Mouse (Mus musculus) midbrain, postnatal 0 days (tissue): ENCODE measurements around the gene Usp7. TPM values are rescaled to one million over a fixed set of nuclear protein-coding genes. Genes with fewer than 3 reads are reported as not detected.

ENCODE experiments used
- ATAC-seq: fragments of 200-750 bp; cut with Nextera tagmentation; 2 replicates; pipeline ENCODE4 v1.8.0; 2017; ENCODE audit warnings: moderate number of reproducible peaks, mild to moderate bottlenecking, moderate TSS enrichment, moderate library complexity; ENCODE audit not compliant: low FRiP score
- DNase-seq: peaks from one replicate; pipeline ENCODE4 v3.0.0-alpha.2; 2015; ENCODE audit warnings: low spot score
- H3K27ac ChIP-seq: fragments of 300-500 bp; sonication (generic); 2 replicates; pipeline ENCODE4 v1.5.1; 2014; ENCODE audit warnings: low read depth, mild to moderate bottlenecking, low read length, mixed read lengths
- H3K27me3 ChIP-seq: fragments of 300-500 bp; sonication (generic); 2 replicates; pipeline ENCODE4 v1.6.1; 2014; ENCODE audit warnings: low read length, control low read depth, mixed read lengths; ENCODE audit not compliant: insufficient read depth
- H3K36me3 ChIP-seq: fragments of 300-500 bp; sonication (generic); 2 replicates; pipeline ENCODE4 v1.6.1; 2014; ENCODE audit warnings: low read length, control low read depth, mixed read lengths; ENCODE audit not compliant: insufficient read depth
- H3K4me1 ChIP-seq: fragments of 300-500 bp; sonication (generic); 2 replicates; pipeline ENCODE4 v1.6.1; 2014; ENCODE audit warnings: mild to moderate bottlenecking, control low read depth, antibody characterized with exemption, low read length, mixed read lengths; ENCODE audit not compliant: insufficient read depth
- H3K4me2 ChIP-seq: fragments of 300-500 bp; sonication (generic); 2 replicates; pipeline ENCODE4 v1.6.1; 2014; ENCODE audit warnings: low read depth, mild to moderate bottlenecking, low read length, mixed read lengths; ENCODE audit not compliant: poor library complexity, severe bottlenecking
- H3K4me3 ChIP-seq: fragments of 300-500 bp; sonication (generic); 2 replicates; pipeline ENCODE4 v1.5.1; 2014; ENCODE audit warnings: low read depth, mild to moderate bottlenecking, low read length, moderate library complexity
- H3K9ac ChIP-seq: fragments of 300-500 bp; sonication (generic); replicated peaks from 2 replicates; pipeline ENCODE4 v1.6.1; 2014; ENCODE audit warnings: mild to moderate bottlenecking, low read length, moderate library complexity, mixed read lengths; ENCODE audit not compliant: poor library complexity, severe bottlenecking
- H3K9me3 ChIP-seq: fragments of 300-500 bp; sonication (generic); 2 replicates; pipeline ENCODE4 v1.6.1; 2016; ENCODE audit warnings: low read length, control low read depth
- CTCF ChIP-seq: IDR thresholded peaks from 2 replicates; pipeline ENCODE4 v1.5.1; 2016; ENCODE audit warnings: antibody characterized with exemption, mild to moderate bottlenecking
- WGBS: fragments of 180-500 bp; shearing (Covaris S2); extraction: QIAGEN DNeasy Blood & Tissue Kit; methylation state at CpG from one replicate; pipeline ENCODE4 v1.1.7; 2014; 5-methylcytosine and 5-hydroxymethylcytosine counted together
- polyA plus RNA-seq: library from polyadenylated mRNA; unstranded; fragments of >200 nt; fragmentation: Nextera tagmentation; extraction: Ambion mirVana; gene quantifications from 2 replicates; pipeline ENCODE4 v1.2.1, GENCODE M21; 2015
- total RNA-seq: library from RNA; depleted of rRNA; stranded (reverse); fragments of >200 nt; gene quantifications from 2 replicates; pipeline ENCODE4 v1.2.3, GENCODE M21; 2014

Gene Usp7
- total and polyA plus RNA-seq, 2 experiments from 2014 or later, result 21.8 to 116 TPM

DNA sequence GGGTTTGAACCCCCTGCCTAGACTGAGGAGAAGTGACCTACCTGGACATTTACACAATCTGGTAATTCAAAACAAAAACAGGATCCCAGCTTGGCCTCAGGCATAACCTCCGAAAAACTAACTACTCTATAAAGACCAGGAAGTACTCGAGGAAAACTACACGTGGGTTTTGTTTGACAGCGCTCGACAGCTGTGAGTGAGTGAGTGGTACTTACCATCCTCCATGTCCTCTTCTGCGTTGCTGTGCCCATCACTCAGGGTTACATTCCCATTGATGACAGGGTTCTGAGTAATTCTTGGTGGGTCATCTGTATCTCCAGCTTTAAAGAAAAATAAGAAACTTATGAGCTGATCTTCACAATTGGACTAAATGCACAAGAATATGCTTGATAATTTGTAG is 75.8 kb downstream of the Usp7 start:
- H3K4me3 ChIP-seq, result no peak overlapping the region
- H3K27ac ChIP-seq, result no peak overlapping the region
- no peaks in the 10 kb centered on the region for H3K27me3 ChIP-seq
- DNase-seq (no peak), ATAC-seq (no peak)
- H3K4me2 ChIP-seq, result no peak overlapping the region
- H3K9me3 ChIP-seq, result no peaks in the 10 kb centered on the region
- WGBS, result 81% methylated on average over 6 of the region's 6 CpGs
- peaks cover 5% of the 10 kb centered on the region for H3K36me3 ChIP-seq
- H3K4me1 ChIP-seq, result 0 out of 2 replicates have a peak, but pooled peaks cover 2% of the 10 kb centered on the region
- TF ChIP-seq CTCF, result no peak
- no peak overlapping the region for H3K9ac ChIP-seq

DNA sequence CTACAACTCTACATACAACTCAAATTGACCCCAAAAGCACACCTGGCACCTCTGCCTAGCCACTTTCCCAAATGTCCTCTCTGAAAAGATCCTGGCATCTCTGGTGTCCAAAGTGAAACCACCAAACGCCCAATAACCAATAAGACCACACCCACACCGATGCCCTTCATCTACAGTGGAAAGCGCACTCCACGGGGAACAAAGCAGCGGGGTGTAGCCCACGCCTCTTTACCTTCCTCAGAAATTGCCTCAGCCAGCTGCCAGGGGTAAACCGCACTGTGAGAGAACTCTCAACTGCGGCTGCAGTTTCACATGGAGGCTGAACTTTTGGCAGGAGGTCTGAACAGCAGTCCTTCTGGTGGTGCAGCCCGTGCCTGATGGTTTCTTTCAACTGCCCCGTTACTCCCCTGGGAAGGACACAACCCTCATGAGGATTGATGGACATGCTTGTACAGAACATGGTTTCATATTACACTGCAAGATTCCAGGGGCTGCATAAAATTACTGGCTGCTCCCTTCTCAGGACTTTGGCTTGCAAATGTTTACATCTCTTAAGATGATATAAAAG is 76.5 kb downstream of the Usp7 start:
- H3K27ac ChIP-seq, result no peak overlapping the region
- TF ChIP-seq CTCF, result no peak
- no peak overlapping the region for H3K9ac ChIP-seq
- H3K36me3 ChIP-seq, result peaks cover 12% of the 10 kb centered on the region
- no peaks in the 10 kb centered on the region for H3K27me3 ChIP-seq
- WGBS, result 78% methylated on average over 10 of the region's 10 CpGs
- H3K4me3 ChIP-seq, result no peak overlapping the region
- no peak for DNase-seq
- no peaks in the 10 kb centered on the region for H3K9me3 ChIP-seq
- H3K4me1 ChIP-seq, result 0 out of 2 replicates have a peak, but pooled peaks cover 2% of the 10 kb centered on the region
- no peak for ATAC-seq
- H3K4me2 ChIP-seq, result no peak overlapping the region

DNA sequence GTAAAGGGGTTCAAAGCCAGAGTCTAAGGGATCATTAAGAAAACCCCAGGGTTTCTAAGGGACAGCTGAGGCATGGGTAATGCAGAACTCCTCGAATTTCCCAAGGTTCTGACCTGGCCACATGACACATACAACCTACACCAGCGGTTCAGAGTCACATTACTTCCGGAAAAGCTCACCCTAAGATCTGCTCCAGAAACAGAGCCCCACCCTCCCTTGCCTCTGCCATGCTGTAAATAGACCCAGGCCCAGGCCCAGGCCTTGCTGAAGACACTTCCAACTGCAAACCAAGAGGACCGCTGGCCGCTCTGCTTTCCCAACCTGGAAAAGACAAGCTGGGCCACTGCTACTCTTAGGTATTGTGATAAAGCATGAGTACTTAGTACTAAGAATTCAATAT is 77.3 kb downstream of the Usp7 start:
- Histone ChIP-seq H3K9ac (no peak overlapping the region), H3K27me3 (no peaks in the 10 kb centered on the region), H3K4me2 (no peak overlapping the region), H3K27ac (no peak overlapping the region), H3K36me3 (peaks cover 19% of the 10 kb centered on the region), H3K4me1 (0 out of 2 replicates have a peak, but pooled peaks cover 1% of the 10 kb centered on the region), H3K9me3 (no peaks in the 10 kb centered on the region), H3K4me3 (no peak overlapping the region)
- ATAC-seq (no peak), DNase-seq (no peak)
- no peak for TF ChIP-seq CTCF
- WGBS, result 88% methylated on average over 5 of the region's 5 CpGs

DNA sequence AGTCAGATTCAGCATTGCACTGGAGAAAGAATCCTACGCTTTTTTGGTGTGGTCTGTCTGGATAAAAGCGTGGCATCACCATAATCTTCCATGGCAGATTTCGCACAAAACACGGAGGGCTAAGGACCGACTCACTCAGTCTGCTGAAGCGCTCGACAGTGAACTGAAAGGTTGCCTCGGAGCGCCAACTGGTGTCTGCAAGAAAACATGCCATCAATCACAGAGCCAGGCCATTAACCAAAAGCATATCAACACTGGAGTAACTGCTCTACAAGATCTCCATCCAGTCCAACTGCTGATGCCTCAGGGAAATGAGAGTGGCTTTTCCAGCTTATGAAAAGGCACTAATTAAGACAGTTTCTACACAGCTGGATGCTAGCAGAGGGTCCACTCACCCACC is 80.1 kb downstream of the Usp7 start:
- Histone ChIP-seq H3K36me3 (peaks cover 42% of the 10 kb centered on the region), H3K4me3 (no peak overlapping the region), H3K9me3 (no peaks in the 10 kb centered on the region), H3K9ac (no peak overlapping the region), H3K27ac (no peak overlapping the region), H3K4me1 (no peaks in the 10 kb centered on the region), H3K27me3 (no peaks in the 10 kb centered on the region), H3K4me2 (no peak overlapping the region)
- no peak for ATAC-seq
- TF ChIP-seq CTCF, result peak; percentile 13; the same call in 1 of the 2 replicates
- peak; percentile 19 for DNase-seq
- WGBS, result 55% methylated on average over 9 of the region's 9 CpGs

DNA sequence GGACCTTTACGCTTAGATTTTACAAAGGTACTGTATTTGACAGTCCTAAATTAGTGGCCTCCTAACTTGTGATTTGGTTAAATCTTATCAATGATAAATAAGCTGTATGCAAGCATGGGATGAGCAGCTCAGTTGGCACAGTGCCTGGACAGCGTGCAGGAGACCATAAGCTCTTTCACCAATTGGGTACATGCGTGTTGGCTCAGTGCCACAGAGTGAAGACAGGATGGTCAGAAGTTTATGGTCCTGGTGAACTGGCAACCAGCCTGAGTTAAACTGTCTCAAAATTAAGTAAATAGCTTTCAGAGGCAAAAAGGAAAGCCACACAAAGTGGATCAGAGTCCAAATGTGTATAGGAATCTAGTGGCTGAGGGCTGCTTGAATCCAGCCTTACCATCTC is 91.5 kb downstream of the Usp7 start:
- peaks cover 72% of the 10 kb centered on the region for H3K36me3 ChIP-seq
- ATAC-seq (no peak), DNase-seq (peak; percentile 51)
- H3K27ac ChIP-seq, result no peak overlapping the region
- no peaks in the 10 kb centered on the region for H3K27me3 ChIP-seq
- no peaks in the 10 kb centered on the region for H3K4me1 ChIP-seq
- 87% methylated on average over 3 of the region's 3 CpGs for WGBS
- TF ChIP-seq CTCF, result no peak
- H3K9ac ChIP-seq, result no peak overlapping the region
- no peak overlapping the region for H3K4me3 ChIP-seq
- H3K9me3 ChIP-seq, result no peaks in the 10 kb centered on the region
- H3K4me2 ChIP-seq, result no peak overlapping the region

DNA sequence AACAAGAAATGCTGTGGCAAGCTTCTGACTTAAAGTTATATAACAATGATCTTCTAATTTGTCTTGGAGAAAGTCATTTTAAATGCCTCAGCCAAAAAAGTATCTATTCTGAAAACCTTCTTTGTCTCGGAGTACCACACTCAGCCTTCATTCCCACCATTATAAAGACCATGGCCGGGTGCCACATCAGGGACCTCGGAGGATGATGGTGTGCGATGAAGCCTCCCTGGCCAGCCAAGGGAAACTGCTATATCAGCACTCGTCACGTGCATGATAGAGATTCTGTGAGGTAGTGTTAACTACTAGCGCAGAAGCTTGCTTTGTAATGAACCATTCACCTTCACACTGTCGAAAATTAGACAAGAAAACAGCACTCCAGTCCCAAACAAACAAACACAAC is 92.6 kb downstream of the Usp7 start:
- no peak for DNase-seq
- H3K36me3 ChIP-seq, result peaks cover 78% of the 10 kb centered on the region
- no peak overlapping the region for H3K4me3 ChIP-seq
- 87% methylated on average over 8 of the region's 8 CpGs for WGBS
- no peak overlapping the region for H3K4me2 ChIP-seq
- no peak overlapping the region for H3K27ac ChIP-seq
- no peak overlapping the region for H3K9ac ChIP-seq
- H3K27me3 ChIP-seq, result no peaks in the 10 kb centered on the region
- no peak for TF ChIP-seq CTCF
- no peaks in the 10 kb centered on the region for H3K4me1 ChIP-seq
- no peak for ATAC-seq
- H3K9me3 ChIP-seq, result no peaks in the 10 kb centered on the region
